Mouse (Mus musculus) hematopoietic stem cell, adult 5-6 weeks (primary cell): ENCODE measurements around the gene Sdc3. TPM values are rescaled to one million over a fixed set of nuclear protein-coding genes. Genes with fewer than 3 reads are reported as not detected.

ENCODE experiments used
- ATAC-seq, 2 experiments: fragments of 125-278 bp in 1 of 2; replicated peaks in 1 of 2; 2 replicates each; pipeline ENCODE4 v1.8.0; 2016 to 2017; ENCODE audit warnings: inconsistent platforms in 2 of 2, mild to moderate bottlenecking in 2 of 2, moderate number of reproducible peaks in 2 of 2, low read depth in 1 of 2, moderate TSS enrichment in 1 of 2; ENCODE audit not compliant: low FRiP score in 2 of 2, poor library complexity in 2 of 2, severe bottlenecking in 2 of 2, insufficient read depth in 1 of 2, low TSS enrichment in 1 of 2
- total RNA-seq: library from RNA; stranded (forward); fragments of 172-1452, 232-1000 nt; gene quantifications from 2 replicates; pipeline ENCODE4 v1.2.3, GENCODE M21; 2017

Gene Sdc3
- total RNA-seq, 1 experiment from 2014 or later: 1.9 TPM

- no peak for ATAC-seq
Measured at GRCm38 (mm10) chr4:130806746-130807145, 14.4 kb downstream of the Sdc3 start.

DNA sequence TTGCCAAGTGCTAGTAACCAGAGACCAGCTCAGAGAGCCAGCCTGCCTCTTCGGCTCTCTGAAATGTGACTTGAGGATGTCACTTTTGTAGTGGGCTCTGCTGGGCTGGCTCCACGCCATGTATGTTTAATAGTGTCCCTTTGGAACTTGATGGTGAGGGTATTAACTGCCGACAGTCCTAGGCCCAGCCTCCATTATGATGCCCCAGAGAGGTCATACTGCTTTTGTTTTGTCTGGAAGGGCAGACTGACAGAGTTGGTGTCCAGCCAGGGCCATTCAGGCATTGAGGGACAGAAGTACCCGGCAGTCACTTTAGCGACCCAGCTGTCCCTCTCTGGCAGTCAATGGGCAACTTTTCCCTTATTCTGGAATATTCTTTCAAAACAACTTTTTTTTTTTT, 17.4 kb downstream of the Sdc3 start:
- ATAC-seq: no peak

DNA sequence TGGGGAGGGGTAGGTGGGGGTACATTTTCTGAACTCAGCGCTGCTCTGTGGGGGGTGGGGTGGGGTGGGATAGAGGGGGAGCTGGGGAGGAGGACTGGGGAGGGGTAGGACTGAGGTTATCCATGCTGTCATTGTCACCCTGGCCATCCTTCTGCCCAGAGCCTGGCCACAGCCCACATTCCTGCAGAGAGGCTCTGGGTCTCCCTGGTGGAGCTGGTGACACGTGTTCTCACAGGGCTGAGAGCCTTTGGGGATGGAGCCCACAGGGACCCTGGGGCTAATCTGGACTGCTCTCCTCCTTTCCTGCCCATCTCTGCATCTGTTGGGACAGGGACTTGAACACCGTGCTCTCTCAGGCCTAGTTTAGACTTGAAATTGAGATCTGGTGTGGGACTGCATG, 18.5 kb downstream of the Sdc3 start:
- ATAC-seq: no peak

DNA sequence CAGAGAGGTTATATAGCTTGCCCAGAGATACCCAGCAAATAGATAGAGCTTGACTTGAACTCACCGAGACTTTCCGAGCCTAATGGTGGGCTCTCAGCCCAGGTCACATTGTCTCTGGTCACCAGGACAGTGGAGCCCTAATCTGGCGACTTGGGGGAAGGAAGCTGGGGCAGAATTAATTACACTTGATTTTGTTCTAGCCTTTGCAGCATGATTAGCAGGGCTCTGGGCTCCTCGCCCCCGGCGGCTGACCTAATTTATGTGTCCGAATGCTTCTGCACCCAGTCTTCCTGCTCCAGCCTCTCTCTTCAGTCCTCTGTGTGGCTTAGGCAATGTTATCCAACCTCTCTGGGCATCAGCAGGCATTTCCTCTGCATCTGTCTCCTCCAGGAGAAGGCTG, 19.0 kb downstream of the Sdc3 start:
- no peak for ATAC-seq

GRCm38 (mm10) chr4:130813958-130814357, 21.6 kb downstream of the Sdc3 start:
- no peak for ATAC-seq

DNA sequence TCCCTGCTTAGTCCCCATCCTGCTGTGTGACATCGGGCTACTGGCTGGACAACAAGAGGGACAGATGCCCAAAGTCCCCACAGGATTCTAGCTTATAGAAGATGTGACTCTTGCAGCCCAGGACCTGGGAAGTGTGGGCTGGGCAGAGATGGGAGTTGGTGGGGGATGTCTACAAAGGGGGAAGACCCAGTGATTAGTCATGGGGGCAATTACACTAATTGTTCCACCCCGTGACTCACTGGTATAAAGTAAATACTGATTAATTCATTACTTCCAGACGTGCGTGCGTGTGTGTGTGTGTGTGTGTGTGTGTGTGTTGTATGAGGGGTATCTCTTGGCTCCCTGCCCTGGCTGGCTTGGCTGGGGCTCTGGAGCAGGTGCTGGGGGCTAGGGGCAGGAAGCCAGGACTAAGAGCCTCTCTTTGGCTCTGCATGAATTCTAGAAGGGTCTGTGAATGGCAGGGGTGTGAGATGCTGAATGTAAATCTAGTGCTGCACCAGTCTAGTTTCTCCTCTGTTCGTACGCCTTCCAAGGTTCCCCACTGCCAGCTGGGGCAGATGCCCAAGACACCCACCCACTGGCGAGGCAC, 22.5 kb downstream of the Sdc3 start:
- no peak for ATAC-seq

DNA sequence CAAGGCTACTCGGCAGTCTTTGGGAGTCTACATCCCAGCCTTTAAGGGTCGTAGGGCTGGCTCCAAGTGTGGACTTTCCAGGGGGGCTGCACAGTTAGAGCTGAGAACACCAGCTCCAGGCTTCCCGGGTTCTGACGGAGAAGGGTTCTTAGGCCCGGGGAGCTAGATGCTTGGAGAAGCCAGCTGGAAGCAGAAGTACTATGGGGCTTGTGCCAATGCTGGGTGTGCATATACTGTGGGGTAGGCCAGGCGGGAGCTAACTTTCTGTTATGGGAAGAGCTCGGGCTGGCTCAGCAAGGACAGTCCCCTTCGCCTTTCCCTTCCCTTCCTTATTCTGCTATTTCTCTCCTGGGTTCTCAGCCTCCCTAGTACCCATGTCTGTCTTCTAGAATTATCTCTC, 23.5 kb downstream of the Sdc3 start:
- ATAC-seq: no peak

- no peak for ATAC-seq
Measured at GRCm38 (mm10) chr4:130819806-130820205, 27.5 kb downstream of the Sdc3 start.

DNA sequence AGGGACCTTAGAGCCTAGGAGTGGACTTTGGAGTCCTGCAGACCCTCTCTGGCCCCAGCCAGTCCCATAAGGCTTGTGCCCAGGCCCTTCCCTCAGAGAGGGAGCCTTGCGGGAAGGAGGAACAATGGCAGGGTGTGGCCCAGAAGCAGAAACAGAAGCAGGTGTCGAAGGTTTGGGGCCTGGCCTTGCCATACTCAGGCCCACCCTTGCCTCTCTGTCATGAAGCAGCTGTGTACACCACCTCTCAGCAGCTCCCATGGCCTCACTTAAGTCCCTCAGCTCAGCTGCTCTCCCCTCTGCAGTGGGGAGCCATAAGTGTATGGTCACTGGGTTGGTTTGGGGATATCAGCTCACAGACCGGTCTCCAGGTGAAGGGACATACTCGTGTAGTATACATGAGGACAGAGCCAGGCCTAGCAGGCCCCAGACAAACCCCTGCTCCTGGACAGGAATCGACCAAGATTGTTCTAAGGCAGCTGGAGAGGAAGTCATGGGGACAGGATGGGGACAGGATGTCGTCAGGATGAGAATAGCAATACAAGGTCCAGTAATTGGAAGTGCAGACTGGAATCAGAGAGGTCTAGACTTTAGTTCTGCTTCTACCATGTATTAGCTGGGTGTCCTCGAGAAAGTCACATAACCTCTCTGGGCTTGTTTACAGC, 28.4 kb downstream of the Sdc3 start:
- no peak for ATAC-seq

GRCm38 (mm10) chr4:130828851-130829673, 36.7 kb downstream of the Sdc3 start:
- ATAC-seq: no peak

- no peak for ATAC-seq
Measured at GRCm38 (mm10) chr4:130834122-130834521, 41.8 kb downstream of the Sdc3 start.

DNA sequence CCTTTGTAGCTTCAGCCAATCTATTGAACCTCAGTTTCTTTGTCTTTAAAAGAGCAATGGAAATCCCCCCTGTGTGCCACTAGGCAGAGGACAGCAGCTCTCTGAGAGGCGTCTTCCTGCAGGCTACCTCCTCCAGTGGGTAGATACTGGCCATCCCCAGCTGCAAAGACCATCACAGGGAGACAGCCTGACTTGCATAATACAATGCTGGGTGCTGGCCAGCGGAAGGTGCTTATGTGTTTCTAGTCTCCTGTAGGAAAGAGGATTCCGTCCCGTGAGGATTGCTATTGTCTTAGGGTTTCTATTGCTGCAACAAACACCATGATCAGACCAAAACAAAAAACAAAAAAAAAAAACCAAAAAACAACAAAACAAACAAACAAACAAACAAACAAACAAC, 43.2 kb downstream of the Sdc3 start:
- no peak for ATAC-seq

GRCm38 (mm10) chr4:130836281-130837061, 44.1 kb downstream of the Sdc3 start:
- no peak for ATAC-seq

DNA sequence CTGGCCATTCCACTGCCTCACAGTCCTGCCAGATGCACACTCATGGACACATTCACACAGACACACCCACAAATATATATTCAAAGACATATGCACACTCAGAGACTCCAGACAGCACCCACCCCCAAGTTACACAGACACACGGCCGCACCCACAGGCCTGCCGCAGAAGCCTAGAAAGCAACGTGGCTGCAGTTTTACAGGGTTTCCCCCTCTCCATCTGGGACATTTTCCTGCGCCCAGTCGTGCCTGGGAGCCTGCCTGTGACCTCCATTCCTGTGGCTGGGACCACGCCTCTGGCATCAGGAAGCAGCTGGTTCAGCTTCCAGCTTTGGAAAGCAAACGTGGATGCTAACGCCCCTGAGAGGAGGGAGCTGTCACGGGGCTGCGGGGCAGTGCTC, 46.2 kb downstream of the Sdc3 start:
- no peak for ATAC-seq

GRCm38 (mm10) chr4:130841107-130841840, 48.9 kb downstream of the Sdc3 start:
- ATAC-seq: peak; percentile 44 to 49; a peak in 2 of 4 replicates

DNA sequence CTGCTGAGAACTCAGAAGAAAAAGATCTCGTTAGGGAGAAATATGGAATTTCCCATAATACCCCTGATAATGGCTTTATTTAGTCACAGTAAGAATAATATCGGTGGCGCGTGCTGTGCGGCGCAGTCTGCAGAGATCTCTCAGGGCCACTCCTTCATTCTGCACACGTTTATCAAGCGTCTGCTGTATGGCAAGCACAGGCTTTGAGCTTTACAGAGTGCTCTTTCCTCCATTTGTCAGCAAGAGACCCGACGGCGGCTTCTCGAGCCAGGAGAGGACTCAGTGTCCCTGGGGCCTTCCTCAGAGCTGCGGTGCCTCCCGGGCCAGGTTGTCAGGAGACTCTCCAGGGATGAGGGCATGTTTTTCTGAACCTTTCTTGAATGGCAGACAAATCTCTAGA, 56.5 kb downstream of the Sdc3 start:
- no peak for ATAC-seq

GRCm38 (mm10) chr4:130857661-130858060, 65.3 kb downstream of the Sdc3 start:
- ATAC-seq: no peak
